Mouse (Mus musculus): ENCODE measurements around the gene Itgb6. TPM values are rescaled to one million over a fixed set of nuclear protein-coding genes. Genes with fewer than 3 reads are reported as not detected.

Gene Itgb6
- polyA plus RNA-seq, 1 experiment from 2014 or later, result 0.40 TPM

DNA sequence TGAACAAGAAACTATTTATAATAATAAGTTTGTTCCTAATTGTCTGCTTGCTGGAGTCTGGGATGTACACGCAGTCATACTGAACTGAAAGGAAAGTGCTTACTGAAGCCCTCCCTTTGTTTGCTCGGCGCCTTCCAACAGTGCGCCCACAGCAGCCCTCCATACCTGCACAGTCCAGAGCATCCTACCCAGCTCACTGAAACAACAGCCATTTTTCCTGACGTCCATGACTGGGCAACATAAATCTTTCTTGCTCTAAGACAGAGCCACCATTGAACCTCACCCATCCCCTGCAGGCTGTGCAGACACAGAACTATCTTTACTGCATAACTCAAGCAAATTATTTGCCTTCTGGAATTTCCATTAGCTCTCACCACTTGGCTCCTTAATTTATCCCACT lies 74.8 kb downstream of the Itgb6 start:
- Histone ChIP-seq H3K9ac (ENCODE audit: low read length) (no peak overlapping the region), H3K27ac (ENCODE audit: low read depth, low read length) (no peak overlapping the region), H3K4me1 (ENCODE audit: control insufficient read depth, insufficient read depth, low read length) (no peaks in the 10 kb centered on the region), H3K4me3 (ENCODE audit: low read depth, low read length) (no peak overlapping the region), H3K27me3 (ENCODE audit: control insufficient read depth, insufficient read depth, low read length) (no peaks in the 10 kb centered on the region), H3K36me3 (ENCODE audit: control insufficient read depth, insufficient read depth, low read length) (no peaks in the 10 kb centered on the region), H3K4me2 (no peak overlapping the region), H3K9me3 (ENCODE audit: control insufficient read depth, low read length) (no peaks in the 10 kb centered on the region)
- no peak for DNase-seq (ENCODE audit: low spot score, missing footprints)
- WGBS, result 86% methylated on average over 5 of the region's 5 CpGs
- ATAC-seq (ENCODE audit: low FRiP score), result no peak

DNA sequence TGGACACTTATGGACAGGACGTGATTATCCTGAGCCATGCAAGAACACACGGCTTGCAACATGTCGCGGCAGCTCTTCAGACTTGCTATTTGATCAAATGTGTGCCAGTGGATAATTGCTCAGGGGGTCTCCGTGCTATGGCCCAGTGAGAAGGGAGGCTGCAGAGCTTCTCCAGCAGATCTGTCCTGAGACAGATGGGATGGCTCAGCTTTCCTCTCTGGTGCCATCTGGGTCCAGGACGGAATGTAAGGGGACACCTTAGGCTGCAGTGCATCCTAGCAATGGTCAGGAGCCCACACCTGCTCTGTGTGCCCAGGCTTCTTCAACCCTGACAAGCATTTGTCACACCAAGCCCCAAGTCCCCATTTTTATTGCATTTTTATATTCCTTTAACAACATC lies 75.9 kb downstream of the Itgb6 start:
- Histone ChIP-seq H3K4me2 (no peak overlapping the region), H3K36me3 (ENCODE audit: control insufficient read depth, insufficient read depth, low read length) (no peaks in the 10 kb centered on the region), H3K4me3 (ENCODE audit: low read depth, low read length) (no peak overlapping the region), H3K9me3 (ENCODE audit: control insufficient read depth, low read length) (no peaks in the 10 kb centered on the region), H3K4me1 (ENCODE audit: control insufficient read depth, insufficient read depth, low read length) (no peaks in the 10 kb centered on the region), H3K27me3 (ENCODE audit: control insufficient read depth, insufficient read depth, low read length) (no peaks in the 10 kb centered on the region), H3K27ac (ENCODE audit: low read depth, low read length) (no peak overlapping the region), H3K9ac (ENCODE audit: low read length) (no peak overlapping the region)
- no peak for ATAC-seq (ENCODE audit: low FRiP score)
- 88% methylated on average over 6 of the region's 6 CpGs for WGBS
- no peak for DNase-seq (ENCODE audit: low spot score, missing footprints)

DNA sequence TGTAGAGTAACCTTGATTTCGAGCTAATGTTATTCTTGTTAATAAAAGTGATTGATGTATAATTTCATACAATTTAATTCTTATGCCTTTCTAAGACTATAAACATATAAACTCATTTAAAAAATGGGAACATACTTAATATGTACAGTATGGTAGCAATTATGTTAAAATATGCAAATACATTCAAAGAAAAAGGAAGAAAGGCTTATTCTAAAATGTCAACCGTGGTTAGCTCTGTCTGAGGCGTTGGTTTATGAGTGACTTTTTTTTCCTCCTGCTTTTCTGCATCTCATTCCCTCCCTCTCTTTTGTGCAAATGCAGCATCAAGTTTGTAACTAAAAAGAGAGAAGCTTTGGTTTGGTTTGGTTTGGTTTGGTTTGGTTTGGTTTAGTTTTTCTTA lies 79.0 kb downstream of the Itgb6 start:
- no peak for ATAC-seq (ENCODE audit: low FRiP score)

DNA sequence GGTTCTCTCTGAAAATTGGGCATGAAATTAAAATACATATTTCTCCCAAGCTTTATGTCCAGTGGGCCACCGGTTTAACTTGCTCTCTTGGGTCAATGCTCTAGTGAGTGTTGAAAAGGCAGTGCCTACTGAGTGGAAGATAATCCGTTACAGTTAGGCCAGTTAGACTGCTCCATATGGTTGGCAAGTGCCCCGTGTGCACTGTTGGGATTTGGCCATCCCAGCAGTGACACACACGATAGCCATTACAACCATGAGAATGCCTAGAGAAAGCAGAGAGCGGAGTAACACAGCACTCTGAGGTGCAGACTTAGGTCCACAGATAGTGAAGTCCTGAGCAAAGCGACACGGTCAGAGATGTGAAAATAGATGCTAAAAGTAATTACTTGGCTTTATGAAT lies 79.8 kb downstream of the Itgb6 start:
- 85% methylated on average over 7 of the region's 7 CpGs for WGBS
- H3K9ac ChIP-seq (ENCODE audit: low read length), result no peak overlapping the region
- DNase-seq (ENCODE audit: low spot score, missing footprints) (no peak), ATAC-seq (ENCODE audit: low FRiP score) (no peak)
- no peaks in the 10 kb centered on the region for H3K27me3 ChIP-seq (ENCODE audit: control insufficient read depth, insufficient read depth, low read length)
- H3K9me3 ChIP-seq (ENCODE audit: control insufficient read depth, low read length), result no peaks in the 10 kb centered on the region
- H3K27ac ChIP-seq (ENCODE audit: low read depth, low read length), result no peak overlapping the region
- H3K36me3 ChIP-seq (ENCODE audit: control insufficient read depth, insufficient read depth, low read length), result no peaks in the 10 kb centered on the region
- H3K4me2 ChIP-seq, result no peak overlapping the region
- H3K4me1 ChIP-seq (ENCODE audit: control insufficient read depth, insufficient read depth, low read length), result no peaks in the 10 kb centered on the region
- no peak overlapping the region for H3K4me3 ChIP-seq (ENCODE audit: low read depth, low read length)

More for the DNA sequence above, 79.0 kb downstream of the Itgb6 start:
- H3K4me2 ChIP-seq, result no peak overlapping the region
- no peak overlapping the region for H3K4me3 ChIP-seq (ENCODE audit: low read depth, low read length)
- H3K27me3 ChIP-seq (ENCODE audit: control insufficient read depth, insufficient read depth, low read length), result no peaks in the 10 kb centered on the region
- H3K36me3 ChIP-seq (ENCODE audit: control insufficient read depth, insufficient read depth, low read length), result no peaks in the 10 kb centered on the region
- no peaks in the 10 kb centered on the region for H3K4me1 ChIP-seq (ENCODE audit: control insufficient read depth, insufficient read depth, low read length)
- H3K27ac ChIP-seq (ENCODE audit: low read depth, low read length), result no peak overlapping the region
- WGBS, result 91% methylated on average over 3 of the region's 3 CpGs
- no peak for DNase-seq (ENCODE audit: low spot score, missing footprints)
- no peaks in the 10 kb centered on the region for H3K9me3 ChIP-seq (ENCODE audit: control insufficient read depth, low read length)
- H3K9ac ChIP-seq (ENCODE audit: low read length), result no peak overlapping the region

DNA sequence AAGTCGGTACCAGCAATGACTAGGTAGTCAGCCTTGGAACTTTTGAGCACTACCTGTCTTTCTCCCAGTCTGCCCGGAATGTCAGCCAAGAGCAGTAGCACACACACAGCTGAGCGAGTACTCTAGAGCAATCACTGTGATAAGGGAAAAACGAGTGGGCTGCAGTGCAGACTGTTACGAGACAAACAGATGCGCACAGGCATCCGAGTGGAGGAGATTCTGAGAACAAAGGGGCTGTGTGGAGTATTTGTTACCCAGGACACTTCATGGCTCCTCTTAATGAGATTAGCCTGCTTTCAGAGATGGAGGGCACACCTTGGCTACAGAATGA lies 82.1 kb downstream of the Itgb6 start:
- H3K9me3 ChIP-seq (ENCODE audit: control insufficient read depth, low read length), result no peaks in the 10 kb centered on the region
- ATAC-seq (ENCODE audit: low FRiP score), result no peak
- WGBS, result 48% methylated on average over 7 of the region's 7 CpGs
- peaks cover 7% of the 10 kb centered on the region for H3K4me1 ChIP-seq (ENCODE audit: control insufficient read depth, insufficient read depth, low read length)
- no peak overlapping the region for H3K9ac ChIP-seq (ENCODE audit: low read length)
- no peaks in the 10 kb centered on the region for H3K27me3 ChIP-seq (ENCODE audit: control insufficient read depth, insufficient read depth, low read length)
- H3K4me2 ChIP-seq, result no peak overlapping the region
- no peak overlapping the region for H3K27ac ChIP-seq (ENCODE audit: low read depth, low read length)
- H3K4me3 ChIP-seq (ENCODE audit: low read depth, low read length), result no peak overlapping the region
- H3K36me3 ChIP-seq (ENCODE audit: control insufficient read depth, insufficient read depth, low read length), result no peaks in the 10 kb centered on the region
- DNase-seq (ENCODE audit: low spot score, missing footprints), result no peak

DNA sequence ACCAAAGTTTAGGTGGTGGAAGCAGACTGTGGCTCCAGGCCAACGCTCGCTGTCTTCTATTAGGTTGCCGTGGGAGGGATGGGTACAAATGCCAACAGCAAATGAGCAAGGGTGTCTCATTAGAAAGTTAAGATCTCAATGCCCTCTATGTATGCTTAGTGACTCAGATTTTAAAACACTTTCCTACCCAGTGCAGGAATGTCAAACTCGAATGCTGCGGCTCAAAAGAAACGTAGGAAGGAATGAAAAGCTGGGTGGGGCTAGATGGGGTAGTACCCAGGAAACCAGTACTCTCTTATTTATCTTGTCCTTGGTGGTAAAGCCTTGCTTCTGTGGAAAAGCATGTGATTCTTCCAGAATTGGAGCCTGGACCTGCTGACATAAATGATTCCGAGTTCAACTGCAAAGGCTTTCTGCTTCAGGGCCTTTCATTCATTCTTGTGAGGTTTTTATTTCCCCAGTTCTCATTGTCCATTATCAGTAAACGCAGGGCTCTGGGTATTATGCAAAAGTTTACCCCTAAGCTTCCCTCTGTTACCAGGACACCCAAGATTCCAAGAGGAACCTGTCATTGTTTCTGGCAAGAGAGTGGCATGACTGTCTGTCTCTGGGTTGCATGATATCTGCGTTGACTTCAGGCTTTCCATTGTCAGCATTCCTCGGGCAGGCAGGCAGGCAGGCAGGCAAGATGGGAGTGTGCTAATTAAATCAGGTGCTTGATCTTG lies 82.7 kb downstream of the Itgb6 start:
- DNase-seq (ENCODE audit: low spot score, missing footprints), result no peak
- Histone ChIP-seq H3K4me2 (no peak overlapping the region), H3K36me3 (ENCODE audit: control insufficient read depth, insufficient read depth, low read length) (no peaks in the 10 kb centered on the region), H3K9me3 (ENCODE audit: control insufficient read depth, low read length) (no peaks in the 10 kb centered on the region), H3K4me3 (ENCODE audit: low read depth, low read length) (no peak overlapping the region), H3K27ac (ENCODE audit: low read depth, low read length) (no peak overlapping the region), H3K4me1 (ENCODE audit: control insufficient read depth, insufficient read depth, low read length) (peaks cover 7% of the 10 kb centered on the region), H3K27me3 (ENCODE audit: control insufficient read depth, insufficient read depth, low read length) (no peaks in the 10 kb centered on the region), H3K9ac (ENCODE audit: low read length) (no peak overlapping the region)
- 68% methylated on average over 10 of the region's 10 CpGs for WGBS
- ATAC-seq (ENCODE audit: low FRiP score), result no peak

DNA sequence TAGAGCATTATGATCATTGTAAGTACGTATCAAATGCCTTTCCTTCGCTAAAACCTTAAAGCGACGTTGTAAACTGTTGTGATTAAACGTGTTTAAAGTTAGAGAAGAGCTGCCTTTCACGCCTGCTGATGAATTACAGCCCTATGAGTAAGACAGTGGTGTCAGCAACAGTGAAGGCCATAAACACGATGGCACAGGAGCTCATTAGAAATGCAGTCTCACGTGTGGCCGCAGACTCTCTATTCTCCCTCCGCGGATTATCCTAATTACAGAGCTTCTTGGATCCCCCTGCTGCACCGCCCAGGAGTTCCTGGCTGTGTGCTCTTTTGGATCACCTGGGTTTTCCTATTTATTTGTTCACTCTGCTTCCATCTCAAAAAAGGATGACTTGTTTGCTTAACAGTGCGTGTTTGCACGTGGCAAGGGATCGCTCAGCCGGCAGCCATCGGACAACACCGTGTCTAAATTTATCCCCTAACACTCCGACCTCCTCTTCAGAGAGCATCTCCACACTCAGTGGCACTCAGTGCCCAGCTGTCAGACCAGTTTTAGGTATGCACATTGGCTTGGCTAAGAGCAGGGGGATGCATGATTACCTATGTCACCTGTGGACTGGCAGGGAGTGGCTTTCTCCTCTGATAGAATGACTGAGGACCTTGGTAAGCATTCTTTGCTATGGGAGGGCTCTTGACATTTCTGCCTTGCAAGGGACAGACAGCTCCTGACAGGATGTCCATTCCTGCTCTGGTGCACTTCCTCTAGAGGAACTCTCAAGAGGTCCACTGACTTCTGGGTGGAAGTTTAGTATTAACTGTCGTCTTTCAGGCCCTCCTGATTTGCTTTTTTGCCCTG lies 85.3 kb downstream of the Itgb6 start:
- Histone ChIP-seq H3K36me3 (ENCODE audit: control insufficient read depth, insufficient read depth, low read length) (no peaks in the 10 kb centered on the region), H3K9me3 (ENCODE audit: control insufficient read depth, low read length) (no peaks in the 10 kb centered on the region), H3K27me3 (ENCODE audit: control insufficient read depth, insufficient read depth, low read length) (no peaks in the 10 kb centered on the region), H3K9ac (ENCODE audit: low read length) (no peak overlapping the region), H3K4me1 (ENCODE audit: control insufficient read depth, insufficient read depth, low read length) (peaks cover 7% of the 10 kb centered on the region), H3K4me2 (no peak overlapping the region), H3K27ac (ENCODE audit: low read depth, low read length) (no peak overlapping the region), H3K4me3 (ENCODE audit: low read depth, low read length) (no peak overlapping the region)
- 48% methylated on average over 20 of the region's 20 CpGs for WGBS
- ATAC-seq (ENCODE audit: low FRiP score) (peak; percentile 72), DNase-seq (ENCODE audit: low spot score, missing footprints) (peak; percentile 81)

DNA sequence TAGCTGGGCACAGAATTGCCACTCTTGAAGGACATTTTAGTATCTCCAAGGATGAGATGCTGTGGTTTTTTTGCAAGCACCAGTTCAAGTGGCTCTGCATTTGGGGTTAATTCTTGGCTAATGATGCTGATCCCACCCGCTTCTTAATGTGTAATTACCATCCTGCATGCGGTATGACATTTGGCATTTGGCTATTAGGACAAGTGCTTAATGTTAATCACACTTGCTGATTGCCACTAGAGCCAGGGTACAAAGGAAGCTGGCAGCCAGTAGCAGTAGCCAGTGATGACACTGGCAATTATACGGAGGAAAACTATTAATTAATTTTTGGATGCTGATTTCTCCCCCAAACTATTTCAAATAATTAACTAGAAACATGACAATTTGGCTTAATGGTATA lies 86.0 kb downstream of the Itgb6 start:
- Histone ChIP-seq H3K4me3 (ENCODE audit: low read depth, low read length) (no peak overlapping the region), H3K27me3 (ENCODE audit: control insufficient read depth, insufficient read depth, low read length) (no peaks in the 10 kb centered on the region), H3K4me1 (ENCODE audit: control insufficient read depth, insufficient read depth, low read length) (peaks cover 7% of the 10 kb centered on the region), H3K9ac (ENCODE audit: low read length) (no peak overlapping the region), H3K9me3 (ENCODE audit: control insufficient read depth, low read length) (no peaks in the 10 kb centered on the region), H3K27ac (ENCODE audit: low read depth, low read length) (no peak overlapping the region), H3K36me3 (ENCODE audit: control insufficient read depth, insufficient read depth, low read length) (no peaks in the 10 kb centered on the region), H3K4me2 (no peak overlapping the region)
- WGBS, result 71% methylated on average over 3 of the region's 3 CpGs
- ATAC-seq (ENCODE audit: low FRiP score) (no peak; the same call in 1 of the 2 replicates), DNase-seq (ENCODE audit: low spot score, missing footprints) (peak; percentile 57)

DNA sequence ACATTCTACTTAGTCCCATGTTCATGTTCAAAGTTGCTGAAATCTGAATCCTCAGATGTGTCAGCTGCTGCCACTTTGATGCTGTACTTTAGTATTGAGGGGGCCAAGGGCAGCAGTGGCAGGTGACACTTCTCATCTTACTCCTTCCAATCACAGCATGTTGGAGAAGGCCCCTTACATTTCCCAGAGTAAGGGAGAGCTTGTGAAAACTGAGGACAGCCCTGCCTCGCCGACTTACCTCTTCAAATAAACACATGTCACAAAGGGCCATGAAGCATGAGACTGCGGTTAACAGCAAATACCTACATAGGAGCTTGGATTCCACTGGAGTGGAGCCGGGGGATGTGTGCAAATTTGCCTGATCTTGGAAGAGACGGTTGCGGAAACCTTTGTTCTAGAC lies 86.4 kb downstream of the Itgb6 start:
- 66% methylated on average over 6 of the region's 6 CpGs for WGBS
- no peaks in the 10 kb centered on the region for H3K27me3 ChIP-seq (ENCODE audit: control insufficient read depth, insufficient read depth, low read length)
- no peak for ATAC-seq (ENCODE audit: low FRiP score)

More for the DNA sequence above, 86.4 kb downstream of the Itgb6 start:
- Histone ChIP-seq H3K4me2 (no peak overlapping the region), H3K27ac (ENCODE audit: low read depth, low read length) (no peak overlapping the region), H3K9me3 (ENCODE audit: control insufficient read depth, low read length) (no peaks in the 10 kb centered on the region), H3K36me3 (ENCODE audit: control insufficient read depth, insufficient read depth, low read length) (no peaks in the 10 kb centered on the region), H3K4me3 (ENCODE audit: low read depth, low read length) (no peak overlapping the region), H3K4me1 (ENCODE audit: control insufficient read depth, insufficient read depth, low read length) (peaks cover 7% of the 10 kb centered on the region), H3K9ac (ENCODE audit: low read length) (no peak overlapping the region)
- peak; percentile 67 for DNase-seq (ENCODE audit: low spot score, missing footprints)

Measured in midbrain, embryonic 11.5 days (tissue).